Mouse (Mus musculus) spleen, adult 2 months (tissue): ENCODE measurements around the gene Pacrg.

Experiments used
- CTCF ChIP-seq: fragments of 200-500 bp; IDR thresholded peaks from 2 replicates; pipeline ENCODE4 v1.5.1; 2011; ENCODE audit warnings: mild to moderate bottlenecking, inconsistent platforms; ENCODE audit not compliant: insufficient read depth, insufficient read length, insufficient replicate concordance; ENCODE audit errors: extremely low read depth
- POLR2A ChIP-seq: fragments of 200-500 bp; IDR thresholded peaks from 2 replicates; pipeline ENCODE4 v1.6.1; 2011; ENCODE audit warnings: low read depth, low read length, inconsistent platforms

DNA sequence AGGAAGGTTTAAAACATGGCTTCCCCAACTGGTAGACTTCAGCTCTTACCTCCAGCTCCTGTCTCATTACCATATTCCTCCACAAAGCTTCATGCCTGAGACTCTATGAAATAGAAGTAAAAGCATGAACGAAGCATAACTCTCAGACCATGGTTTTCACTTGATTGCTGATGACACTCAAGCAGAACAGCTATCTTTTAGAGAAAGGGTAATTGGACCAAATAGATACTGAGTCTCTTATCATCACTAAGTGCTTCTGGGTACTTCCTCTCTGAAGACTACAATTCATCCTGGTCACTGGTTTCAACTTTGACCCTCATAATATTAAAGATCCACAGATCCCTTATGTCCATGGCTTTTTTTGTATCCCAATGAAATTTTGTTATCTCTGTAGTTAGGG lies 42.1 kb upstream of the Pacrg start:
- TF ChIP-seq CTCF, result no peak
- no peak for TF ChIP-seq POLR2A
